Mouse (Mus musculus) kidney, adult 2 months (tissue): ENCODE data around the gene Zc3h18.

Experiments used
- CTCF ChIP-seq: fragments of 200-500 bp; conservative IDR thresholded peaks from 2 replicates; pipeline ENCODE4 v1.5.1; 2011; ENCODE audit warnings: low read depth, mild to moderate bottlenecking, control low read depth, low read length, moderate library complexity, mixed read lengths; ENCODE audit not compliant: insufficient read depth, insufficient read length
- POLR2A ChIP-seq: fragments of 200-500 bp; IDR thresholded peaks from one replicate; pipeline ENCODE4 v1.6.1; 2011; ENCODE audit warnings: low read depth, low read length, control low read depth

GRCm38 (mm10) chr8:122430646-122431045, 54.2 kb downstream of the Zc3h18 start:
- TF ChIP-seq CTCF, result no peak
- TF ChIP-seq POLR2A, result no peak
